ENCODE assay signal across 9 mouse cellular contexts in the genomic region with DNA sequence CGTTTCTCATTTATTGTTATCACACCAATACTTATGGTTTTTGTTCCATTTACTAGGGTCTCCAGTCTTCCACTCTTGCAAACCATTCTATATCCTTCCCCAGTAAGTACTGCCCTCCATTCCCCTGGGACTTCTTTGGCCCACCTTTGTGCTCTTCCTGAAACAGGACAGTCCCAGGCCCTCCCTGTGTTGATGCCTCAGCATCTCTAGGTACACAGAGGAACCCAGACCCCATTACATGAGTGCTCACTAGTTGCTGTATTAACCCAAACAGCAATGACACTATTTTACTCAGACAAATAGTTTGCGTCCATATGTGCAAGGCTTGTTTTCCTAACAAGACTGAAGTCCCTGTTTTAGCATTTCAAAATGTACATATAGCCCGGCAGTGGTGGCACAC. TPM values are rescaled to one million over a fixed set of nuclear protein-coding genes. Genes with fewer than 3 reads are reported as not detected.
DNase-seq lines count a peak whose midpoint lies in the region; ATAC-seq and TF ChIP-seq lines count a peak whose summit lies in the region.
"Had no signal": no experiment of that assay in that cellular context is flagged by ENCODE, and none has a peak within 500 bp of the region (broad histone marks: within the 10 kb centered on the region; RNA-seq: fewer than 3 reads in every experiment).

No protein-coding gene starts in this region.

- peak overlapping the region; percentile 10; the same call in 1 of the 2 replicates for H3K4me3 ChIP-seq in heart, embryonic 15.5 days
- no peak overlapping the region for H3K4me3 ChIP-seq in heart, adult 2 months
- H3K4me3 ChIP-seq in stomach, embryonic 15.5 days (replicated peaks): no peak overlapping the region; the same call in 1 of the 2 replicates
- H3K4me3 ChIP-seq in stomach, postnatal 0 days (ENCODE audit: low read depth, low read length): no peak overlapping the region
- H3K4me3 ChIP-seq in limb, embryonic 15.5 days: peak overlapping the region; percentile 87; the same call in 1 of the 2 replicates
- no peak overlapping the region for H3K4me3 ChIP-seq in stomach, embryonic 16.5 days (replicated peaks; ENCODE audit: low read length)

- no peak overlapping the region for H3K27ac ChIP-seq in heart, embryonic 15.5 days
- H3K27ac ChIP-seq in heart, adult 2 months: no peak overlapping the region
- no peak overlapping the region for H3K27ac ChIP-seq in stomach, embryonic 15.5 days
- H3K27ac ChIP-seq in stomach, postnatal 0 days (replicated peaks): no peak overlapping the region
- no peak overlapping the region for H3K27ac ChIP-seq in limb, embryonic 15.5 days
- H3K27ac ChIP-seq in stomach, embryonic 16.5 days (ENCODE audit: low read length): no peak overlapping the region

- H3K4me1 ChIP-seq in heart, embryonic 15.5 days (replicated peaks): peaks cover 7% of the 10 kb centered on the region; the same call in 1 of the 2 replicates
- H3K4me1 ChIP-seq in heart, adult 2 months (ENCODE audit: control insufficient read depth, insufficient read depth, low read length): peaks cover 1% of the 10 kb centered on the region
- peaks cover 13% of the 10 kb centered on the region; the same call in 1 of the 2 replicates for H3K4me1 ChIP-seq in stomach, embryonic 15.5 days
- H3K4me1 ChIP-seq in stomach, postnatal 0 days (replicated peaks; ENCODE audit: control insufficient read depth, insufficient read depth): no peaks in the 10 kb centered on the region; the same call in 1 of the 2 replicates
- peaks cover 7% of the 10 kb centered on the region; the same call in 1 of the 2 replicates for H3K4me1 ChIP-seq in limb, embryonic 15.5 days
- peaks cover 4% of the 10 kb centered on the region; the same call in 1 of the 2 replicates for H3K4me1 ChIP-seq in stomach, embryonic 16.5 days (ENCODE audit: control insufficient read depth, insufficient read depth, low read length)

- H3K9ac ChIP-seq in heart, embryonic 15.5 days: no peak overlapping the region
- H3K9ac ChIP-seq in heart, adult 2 months (ENCODE audit: low read depth, low read length): no peak overlapping the region
- H3K9ac ChIP-seq in stomach, embryonic 15.5 days: no peak overlapping the region
- H3K9ac ChIP-seq in stomach, postnatal 0 days (ENCODE audit: low read length): no peak overlapping the region
- H3K9ac ChIP-seq in limb, embryonic 15.5 days: no peak overlapping the region
- H3K9ac ChIP-seq in stomach, embryonic 16.5 days (ENCODE audit: low read length): no peak overlapping the region

- no peak for TF ChIP-seq POLR2A in heart, adult 2 months (IDR thresholded peaks at IDR 0.05; ENCODE audit: insufficient read depth, low read depth, low read length)

- H3K27me3 ChIP-seq in heart, embryonic 15.5 days: no peaks in the 10 kb centered on the region
- H3K27me3 ChIP-seq in heart, adult 2 months (ENCODE audit: control insufficient read depth, insufficient read depth, low read length): no peaks in the 10 kb centered on the region
- H3K27me3 ChIP-seq in stomach, embryonic 15.5 days (replicated peaks): no peaks in the 10 kb centered on the region
- no peaks in the 10 kb centered on the region for H3K27me3 ChIP-seq in stomach, postnatal 0 days (ENCODE audit: control insufficient read depth, insufficient read depth, low read length)
- H3K27me3 ChIP-seq in limb, embryonic 15.5 days: no peaks in the 10 kb centered on the region
- H3K27me3 ChIP-seq in stomach, embryonic 16.5 days (ENCODE audit: control insufficient read depth, insufficient read depth, low read length): no peaks in the 10 kb centered on the region

- no peak for TF ChIP-seq CTCF in heart, adult 2 months (IDR thresholded peaks at IDR 0.05)
- no peak for TF ChIP-seq CTCF in stomach, postnatal 0 days (IDR thresholded peaks at IDR 0.05; ENCODE audit: low read depth)

- no peak for ATAC-seq in heart, embryonic 15.5 days (replicated peaks; ENCODE audit: insufficient number of reproducible peaks, insufficient read depth, low FRiP score, low read depth)
- ATAC-seq in stomach, embryonic 15.5 days (ENCODE audit: insufficient read depth, low FRiP score, low read depth): no peak
- ATAC-seq in stomach, postnatal 0 days (ENCODE audit: low FRiP score, low TSS enrichment): no peak
- ATAC-seq in limb, embryonic 15.5 days (ENCODE audit: insufficient number of reproducible peaks, low FRiP score, low TSS enrichment, low read depth): no peak
- no peak for ATAC-seq in stomach, embryonic 16.5 days (ENCODE audit: insufficient read depth, low FRiP score)

- H3K4me2 ChIP-seq in heart, embryonic 15.5 days: peak overlapping the region; percentile 91
- H3K4me2 ChIP-seq in stomach, embryonic 15.5 days: peak overlapping the region; percentile 80
- H3K4me2 ChIP-seq in stomach, postnatal 0 days (replicated peaks; ENCODE audit: low read depth): no peak overlapping the region; the same call in 1 of the 2 replicates
- H3K4me2 ChIP-seq in limb, embryonic 15.5 days: no peak overlapping the region
- H3K4me2 ChIP-seq in stomach, embryonic 16.5 days (ENCODE audit: low read depth, low read length): peak overlapping the region; percentile 85; the same call in 1 of the 2 replicates

- no peak for TF ChIP-seq EP300 in heart, adult 2 months (IDR thresholded peaks at IDR 0.05; ENCODE audit: insufficient read depth, low read depth, low read length)
- TF ChIP-seq EP300 in stomach, postnatal 0 days (optimal IDR thresholded peaks at IDR 0.05): no peak

- DNase-seq in heart, adult 2 months: no peak
- DNase-seq in stomach, postnatal 0 days (ENCODE audit: low spot score): no peak
- no peak for DNase-seq in right cerebral cortex, postnatal 4 days
- no peak for DNase-seq in spleen, adult 12 weeks (ENCODE audit: low spot score)
- DNase-seq: thymus, postnatal 4 days had no signal

- H3K79me2 ChIP-seq in heart, adult 2 months (replicated peaks; ENCODE audit: control insufficient read depth, insufficient read depth, low read length): peaks cover 4% of the 10 kb centered on the region

- no peaks in the 10 kb centered on the region for H3K9me3 ChIP-seq in heart, embryonic 15.5 days (replicated peaks)
- H3K9me3 ChIP-seq in stomach, embryonic 15.5 days: no peaks in the 10 kb centered on the region
- H3K9me3 ChIP-seq in stomach, postnatal 0 days (ENCODE audit: control insufficient read depth, low read length): no peaks in the 10 kb centered on the region
- no peaks in the 10 kb centered on the region for H3K9me3 ChIP-seq in limb, embryonic 15.5 days
- no peaks in the 10 kb centered on the region for H3K9me3 ChIP-seq in stomach, embryonic 16.5 days (replicated peaks; ENCODE audit: control insufficient read depth, low read length)

- H3K36me3 ChIP-seq in heart, embryonic 15.5 days: no peaks in the 10 kb centered on the region
- H3K36me3 ChIP-seq in heart, adult 2 months (ENCODE audit: control insufficient read depth, insufficient read depth, low read length): no peaks in the 10 kb centered on the region; the same call in 1 of the 2 replicates
- no peaks in the 10 kb centered on the region for H3K36me3 ChIP-seq in stomach, embryonic 15.5 days
- H3K36me3 ChIP-seq in stomach, postnatal 0 days (ENCODE audit: control insufficient read depth, insufficient read depth, low read length): no peaks in the 10 kb centered on the region
- H3K36me3 ChIP-seq in limb, embryonic 15.5 days: no peaks in the 10 kb centered on the region
- no peaks in the 10 kb centered on the region for H3K36me3 ChIP-seq in stomach, embryonic 16.5 days (ENCODE audit: control insufficient read depth, insufficient read depth, low read length)

- intact Hi-C loops in heart, adult 2 months (cut with DNase I): no loop called here

- 80% methylated on average over 3 of the region's 3 CpGs for WGBS in heart, embryonic 15.5 days
- 76% methylated on average over 3 of the region's 3 CpGs for WGBS in heart, adult 2 months
- 73% methylated on average over 3 of the region's 3 CpGs for WGBS in stomach, embryonic 15.5 days
- 73% methylated on average over 3 of the region's 3 CpGs for WGBS in stomach, postnatal 0 days
- whole genome bisulfite sequencing in limb, embryonic 15.5 days: 85% methylated on average over 3 of the region's 3 CpGs
- WGBS in stomach, embryonic 16.5 days: 68% methylated on average over 3 of the region's 3 CpGs

RNA-seq across cellular contexts. Expression of a gene that starts 1.6 kb away (rescaled TPM):
- 9.6 and 10.8 TPM in 2 replicates for polyA plus RNA-seq in heart, embryonic 15.5 days (2015; fragmentation: Nextera tagmentation; extraction: Ambion mirVana)
- total RNA-seq in heart, adult 2 months (2021): 10 to 100 TPM; 34.5 to 41.2 TPM
- polyA plus RNA-seq in heart, adult 2 months (2012; rRNA removed): 2.2 and 5.4 TPM in 2 replicates
- 16.8 and 17.6 TPM in 2 replicates for polyA plus RNA-seq in stomach, embryonic 15.5 days (2015; fragmentation: Nextera tagmentation; extraction: Ambion mirVana)
- polyA plus RNA-seq in stomach, postnatal 0 days (2015; fragmentation: Nextera tagmentation; extraction: Ambion mirVana): 11.8 and 14.0 TPM in 2 replicates
- polyA plus RNA-seq in limb, embryonic 15.5 days (2015; fragmentation: Nextera tagmentation; extraction: Ambion mirVana): 11.2 and 11.3 TPM in 2 replicates
- 7.3 and 7.4 TPM in 2 replicates for polyA plus RNA-seq in stomach, embryonic 16.5 days (2015; fragmentation: Nextera tagmentation; extraction: Ambion mirVana)

RNA-seq across cellular contexts. Expression of a gene that starts 17.0 kb away (rescaled TPM):
- 48.5 and 59.9 TPM in 2 replicates for polyA plus RNA-seq in heart, embryonic 15.5 days (2015; fragmentation: Nextera tagmentation; extraction: Ambion mirVana)
- 10 to 100 TPM; 20.9 to 24.4 TPM for total RNA-seq in heart, adult 2 months (2021)
- 2.6 and 4.5 TPM in 2 replicates for polyA plus RNA-seq in heart, adult 2 months (2012; rRNA removed)
- 83.9 and 106 TPM in 2 replicates for polyA plus RNA-seq in stomach, embryonic 15.5 days (2015; fragmentation: Nextera tagmentation; extraction: Ambion mirVana)
- polyA plus RNA-seq in stomach, postnatal 0 days (2015; fragmentation: Nextera tagmentation; extraction: Ambion mirVana): 85.2 and 86.1 TPM in 2 replicates
- 89.6 and 92.3 TPM in 2 replicates for polyA plus RNA-seq in limb, embryonic 15.5 days (2015; fragmentation: Nextera tagmentation; extraction: Ambion mirVana)
- 83.5 and 105 TPM in 2 replicates for polyA plus RNA-seq in stomach, embryonic 16.5 days (2015; fragmentation: Nextera tagmentation; extraction: Ambion mirVana)

RNA-seq across cellular contexts. Expression of a gene that starts 17.1 kb away (rescaled TPM):
- polyA plus RNA-seq in heart, embryonic 15.5 days (2015; fragmentation: Nextera tagmentation; extraction: Ambion mirVana): 17.9 and 22.9 TPM in 2 replicates
- total RNA-seq in heart, adult 2 months (2021): 1 to 10 TPM; 9.0 to 9.3 TPM
- polyA plus RNA-seq in heart, adult 2 months (2012; rRNA removed): 4.8 and 9.6 TPM in 2 replicates
- polyA plus RNA-seq in stomach, embryonic 15.5 days (2015; fragmentation: Nextera tagmentation; extraction: Ambion mirVana): 32.3 and 32.7 TPM in 2 replicates
- 15.1 and 16.0 TPM in 2 replicates for polyA plus RNA-seq in stomach, postnatal 0 days (2015; fragmentation: Nextera tagmentation; extraction: Ambion mirVana)
- 27.2 and 27.6 TPM in 2 replicates for polyA plus RNA-seq in limb, embryonic 15.5 days (2015; fragmentation: Nextera tagmentation; extraction: Ambion mirVana)
- 23.4 and 28.5 TPM in 2 replicates for polyA plus RNA-seq in stomach, embryonic 16.5 days (2015; fragmentation: Nextera tagmentation; extraction: Ambion mirVana)

Comparison
In these comparisons a context has a peak if more than half of its experiments do, and no peak if none do; other contexts are left out.
1. H3K4me2 ChIP-seq: peak in heart, embryonic 15.5 days (single experiment), stomach, embryonic 15.5 days (single experiment) and stomach, embryonic 16.5 days (single experiment); none in stomach, postnatal 0 days (single experiment) and limb, embryonic 15.5 days (single experiment).
2. H3K4me3 ChIP-seq: peak in heart, embryonic 15.5 days (single experiment) and limb, embryonic 15.5 days (single experiment); none in heart, adult 2 months (single experiment), stomach, embryonic 15.5 days (single experiment), stomach, postnatal 0 days (single experiment) and stomach, embryonic 16.5 days (single experiment).